Comparison of ENCODE assay signal across 12 mouse cellular contexts in genomic region chr12:47252306-47252705, GRCm38 (mm10).
A peak's percentile ranks its signal among the peaks of the same experiment; 100 is the strongest.
DNase-seq lines count a peak whose midpoint lies in the region; TF ChIP-seq lines count a peak whose summit lies in the region.
"Had no signal": no experiment of that assay in that cellular context is flagged by ENCODE, and none has a peak within 500 bp of the region (broad histone marks: within the 10 kb centered on the region; RNA-seq: fewer than 3 reads in every experiment).

No protein-coding gene starts in this region.

- H3K4me1 ChIP-seq in ES-E14 (ENCODE audit: control insufficient read depth in 2 of 2, insufficient read depth in 2 of 2, low read length in 2 of 2, poor library complexity in 1 of 2), result no peaks in the 10 kb centered on the region
- H3K4me1 ChIP-seq: heart, embryonic 15.5 days had no signal

- H3K9me3 ChIP-seq in ES-E14 (ENCODE audit: control insufficient read depth, insufficient read depth, low read depth, low read length), result no peaks in the 10 kb centered on the region
- H3K9me3 ChIP-seq: heart, embryonic 15.5 days had no signal

- DNase-seq in kidney, postnatal 4 days, result peak; percentile 22 to 25
- DNase-seq in kidney, adult 18-20 months, result no peak
- peak; percentile 4 for DNase-seq in ES-E14 (ENCODE audit: low read depth, low spot score)
- peak; percentile 2 for DNase-seq in R1 (ENCODE audit: low read depth, low spot score)
- DNase-seq in hindlimb bud, embryonic 11.5 days (ENCODE audit: extremely low spot score, low read depth, low spot score), result peak; percentile 2
- DNase-seq in left cerebral cortex, adult 8-10 months (ENCODE audit: low spot score in 2 of 2), result no peak
- no peak for DNase-seq in lung, postnatal 14 days
- DNase-seq: cerebellum, adult 11 months; lung, postnatal 10 days had no signal

- no peaks in the 10 kb centered on the region for H3K36me3 ChIP-seq in ES-E14 (ENCODE audit: control insufficient read depth, insufficient read depth, low read length, poor library complexity, severe bottlenecking)
- H3K36me3 ChIP-seq: heart, embryonic 15.5 days had no signal

- no peak overlapping the region for H3K4me3 ChIP-seq in ES-E14 (ENCODE audit: insufficient read depth in 1 of 2, low read depth in 1 of 2, low read length in 2 of 2, poor library complexity in 1 of 2, severe bottlenecking in 1 of 2)
- H3K4me3 ChIP-seq: heart, embryonic 15.5 days; left cerebral cortex, adult 2 months; myocyte had no signal

- no peak overlapping the region for H3K9ac ChIP-seq in ES-E14 (ENCODE audit: insufficient read depth, low read depth, low read length, poor library complexity, severe bottlenecking)
- H3K9ac ChIP-seq: heart, embryonic 15.5 days had no signal

- in situ Hi-C loops in ES-E14 (cut with MboI; ENCODE audit: low sequenced_read_pairs in 2 of 2, unreplicated experiment in 2 of 2), result no loop called here

- H3K27ac ChIP-seq in ES-E14 (ENCODE audit: insufficient read depth, low read depth, low read length, poor library complexity, severe bottlenecking), result no peak overlapping the region
- H3K27ac ChIP-seq: heart, embryonic 15.5 days; left cerebral cortex, adult 2 months had no signal

TF ChIP-seq in ES-E14, 5 proteins besides CTCF, POLR2A, EP300 and RAD21:
- TF ChIP-seq ZC3H11A (IDR thresholded peaks at IDR 0.05; ENCODE audit: borderline replicate concordance, low read depth, low read length), result no peak
- TF ChIP-seq ZNF384 (IDR thresholded peaks at IDR 0.05; ENCODE audit: low read depth, low read length), result no peak

Comparison
In these comparisons a context has a peak if more than half of its experiments do, and no peak if none do; other contexts are left out.
1. DNase-seq: peak in kidney, postnatal 4 days (2 of 2), ES-E14 (single experiment), R1 (single experiment) and hindlimb bud, embryonic 11.5 days (single experiment); none in kidney, adult 18-20 months (single experiment), left cerebral cortex, adult 8-10 months (0 of 2) and lung, postnatal 14 days (single experiment).